Comparison of ENCODE assay signal across 14 mouse cellular contexts in genomic region chr19:7177804-7178511, GRCm38 (mm10). TPM values are rescaled to one million over a fixed set of nuclear protein-coding genes. Genes with fewer than 3 reads are reported as not detected.
DNase-seq lines count a peak whose midpoint lies in the region; ATAC-seq and TF ChIP-seq lines count a peak whose summit lies in the region.
"Had no signal": no experiment of that assay in that cellular context is flagged by ENCODE, and none has a peak within 500 bp of the region (broad histone marks: within the 10 kb centered on the region; RNA-seq: fewer than 3 reads in every experiment).

No protein-coding gene starts in this region.

- ATAC-seq in intestine, embryonic 16.5 days: peak; percentile 6; the same call in 1 of the 2 replicates
- ATAC-seq in intestine, postnatal 0 days: no peak
- ATAC-seq in megakaryocyte, adult 5-6 weeks (ENCODE audit: poor library complexity, severe bottlenecking): no peak
- ATAC-seq in embryonic facial prominence, embryonic 13.5 days (ENCODE audit: insufficient number of reproducible peaks, insufficient read depth, low FRiP score, low TSS enrichment, low read depth): no peak
- ATAC-seq: intestine, embryonic 15.5 days had no signal

- H3K27ac ChIP-seq in intestine, embryonic 16.5 days (ENCODE audit: low read length): no peak overlapping the region
- H3K27ac ChIP-seq in intestine, postnatal 0 days (ENCODE audit: low read depth, low read length): no peak overlapping the region
- H3K27ac ChIP-seq in embryonic facial prominence, embryonic 13.5 days: no peak overlapping the region
- peak overlapping the region; percentile 42; the same call in 1 of the 2 replicates for H3K27ac ChIP-seq in limb, embryonic 10.5 days
- H3K27ac ChIP-seq: intestine, embryonic 15.5 days had no signal

- no peaks in the 10 kb centered on the region for H3K36me3 ChIP-seq in intestine, embryonic 16.5 days (ENCODE audit: control insufficient read depth, insufficient read depth, low read length)
- no peaks in the 10 kb centered on the region for H3K36me3 ChIP-seq in intestine, postnatal 0 days (ENCODE audit: control insufficient read depth, insufficient read depth)
- H3K36me3 ChIP-seq in megakaryocyte, embryonic 14.5 days (replicated peaks; ENCODE audit: low read length): no peaks in the 10 kb centered on the region
- no peaks in the 10 kb centered on the region for H3K36me3 ChIP-seq in embryonic facial prominence, embryonic 13.5 days
- H3K36me3 ChIP-seq in limb, embryonic 10.5 days: no peaks in the 10 kb centered on the region
- H3K36me3 ChIP-seq: intestine, embryonic 15.5 days had no signal

- no peak overlapping the region for H3K4me2 ChIP-seq in intestine, embryonic 16.5 days (ENCODE audit: low read depth, low read length)
- H3K4me2 ChIP-seq in intestine, postnatal 0 days (replicated peaks; ENCODE audit: low read depth): no peak overlapping the region
- H3K4me2 ChIP-seq in embryonic facial prominence, embryonic 13.5 days: no peak overlapping the region
- H3K4me2 ChIP-seq: heart, embryonic 11.5 days; intestine, embryonic 15.5 days had no signal

- no peak overlapping the region for H3K4me3 ChIP-seq in intestine, embryonic 16.5 days (ENCODE audit: low read length)
- H3K4me3 ChIP-seq in intestine, postnatal 0 days (ENCODE audit: low read depth, low read length): no peak overlapping the region
- H3K4me3 ChIP-seq in megakaryocyte, embryonic 14.5 days (replicated peaks): peak overlapping the region; percentile 28
- no peak overlapping the region for H3K4me3 ChIP-seq in embryonic facial prominence, embryonic 13.5 days
- H3K4me3 ChIP-seq in limb, embryonic 10.5 days: no peak overlapping the region
- H3K4me3 ChIP-seq: intestine, embryonic 15.5 days had no signal

- DNase-seq in limb, embryonic 10.5 days (ENCODE audit: low spot score): no peak
- no peak for DNase-seq in thymus, postnatal 0 days (ENCODE audit: low spot score)
- DNase-seq in left cerebral cortex, adult 8-10 months (ENCODE audit: low spot score in 2 of 2): no peak
- DNase-seq: cerebellum, adult 11-12 months; gastrocnemius, postnatal 14 days; heart, postnatal 4 days; lung, adult 2 months had no signal

- peaks cover 30% of the 10 kb centered on the region for H3K4me1 ChIP-seq in intestine, embryonic 16.5 days (ENCODE audit: control insufficient read depth, insufficient read depth, low read length)
- H3K4me1 ChIP-seq in intestine, postnatal 0 days (replicated peaks; ENCODE audit: control insufficient read depth, insufficient read depth, low read length): peaks cover 7% of the 10 kb centered on the region; the same call in 1 of the 2 replicates
- peaks cover 17% of the 10 kb centered on the region for H3K4me1 ChIP-seq in megakaryocyte, embryonic 14.5 days
- H3K4me1 ChIP-seq in embryonic facial prominence, embryonic 13.5 days: peaks cover 68% of the 10 kb centered on the region
- H3K4me1 ChIP-seq in limb, embryonic 10.5 days: peaks cover 77% of the 10 kb centered on the region

- TF ChIP-seq CTCF in intestine, postnatal 0 days (IDR thresholded peaks at IDR 0.05; ENCODE audit: low read depth): no peak

- peak overlapping the region; percentile 11; the same call in 1 of the 2 replicates for H3K9ac ChIP-seq in intestine, embryonic 16.5 days (ENCODE audit: low read depth, low read length)
- no peak overlapping the region for H3K9ac ChIP-seq in intestine, postnatal 0 days (ENCODE audit: low read depth, low read length)
- H3K9ac ChIP-seq in embryonic facial prominence, embryonic 13.5 days: 0 out of 2 replicates have a peak overlapping the region, but pooled peaks have one; percentile 1
- H3K9ac ChIP-seq: intestine, embryonic 15.5 days had no signal

- 59% methylated on average over 13 of the region's 13 CpGs for WGBS in intestine, embryonic 16.5 days
- whole genome bisulfite sequencing in intestine, postnatal 0 days: 57% methylated on average over 13 of the region's 13 CpGs
- 44% methylated on average over 13 of the region's 13 CpGs for WGBS in embryonic facial prominence, embryonic 13.5 days
- WGBS in limb, embryonic 10.5 days: 49% methylated on average over 13 of the region's 13 CpGs

- no peaks in the 10 kb centered on the region for H3K27me3 ChIP-seq in intestine, embryonic 16.5 days (replicated peaks; ENCODE audit: control insufficient read depth, insufficient read depth, low read length)
- no peaks in the 10 kb centered on the region for H3K27me3 ChIP-seq in intestine, postnatal 0 days (replicated peaks; ENCODE audit: control insufficient read depth, insufficient read depth, low read length)
- H3K27me3 ChIP-seq in megakaryocyte, embryonic 14.5 days (replicated peaks): peaks cover 95% of the 10 kb centered on the region
- peaks cover 11% of the 10 kb centered on the region; the same call in 1 of the 2 replicates for H3K27me3 ChIP-seq in embryonic facial prominence, embryonic 13.5 days
- peaks cover 98% of the 10 kb centered on the region for H3K27me3 ChIP-seq in limb, embryonic 10.5 days (ENCODE audit: low read depth, poor library complexity, severe bottlenecking)
- H3K27me3 ChIP-seq: intestine, embryonic 15.5 days had no signal

- no peaks in the 10 kb centered on the region for H3K9me3 ChIP-seq in intestine, embryonic 16.5 days (ENCODE audit: control insufficient read depth, low read length)
- H3K9me3 ChIP-seq in intestine, postnatal 0 days (ENCODE audit: control insufficient read depth): no peaks in the 10 kb centered on the region
- H3K9me3 ChIP-seq in megakaryocyte, embryonic 14.5 days: no peaks in the 10 kb centered on the region; the same call in 1 of the 2 replicates
- no peaks in the 10 kb centered on the region for H3K9me3 ChIP-seq in embryonic facial prominence, embryonic 13.5 days
- no peaks in the 10 kb centered on the region for H3K9me3 ChIP-seq in limb, embryonic 10.5 days (replicated peaks)
- H3K9me3 ChIP-seq: intestine, embryonic 15.5 days had no signal

RNA-seq across cellular contexts. Expression of gene Otub1, which starts 28.2 kb away (rescaled TPM):
- polyA plus RNA-seq in intestine, embryonic 16.5 days (2015; fragmentation: Nextera tagmentation; extraction: Ambion mirVana): 162 and 166 TPM in 2 replicates
- polyA plus RNA-seq in intestine, postnatal 0 days (2015; fragmentation: Nextera tagmentation; extraction: Ambion mirVana): 121 and 126 TPM in 2 replicates
- polyA plus RNA-seq in megakaryocyte, embryonic 14.5 days (2012; ENCODE audit: insufficient read depth, low replicate concordance): 111 and 112 TPM in 2 replicates
- total RNA-seq in megakaryocyte, adult 5-6 weeks (2015): 33.6 and 40.7 TPM in 2 replicates
- 76.2 and 81.8 TPM in 2 replicates for total RNA-seq in megakaryocyte, adult 5-6 weeks (2017)
- 205 and 228 TPM in 2 replicates for polyA plus RNA-seq in embryonic facial prominence, embryonic 13.5 days (2015; fragmentation: Nextera tagmentation; extraction: Ambion mirVana)
- polyA plus RNA-seq in limb, embryonic 10.5 days (2016; fragmentation: Nextera tagmentation; extraction: Ambion mirVana): 252 and 263 TPM in 2 replicates
- polyA plus RNA-seq in thymus, postnatal 0 days (2015; fragmentation: Nextera tagmentation; extraction: Ambion mirVana): 166 TPM in 2 replicates
- 100 to 1,000 TPM; 267 to 296 (median 278) TPM for total RNA-seq in left cerebral cortex, adult 8-10 months (2022)

RNA-seq across cellular contexts. Expression of gene Cox8a, which starts 39.5 kb away (rescaled TPM):
- polyA plus RNA-seq in intestine, embryonic 16.5 days (2015; fragmentation: Nextera tagmentation; extraction: Ambion mirVana): 1,467 and 1,508 TPM in 2 replicates
- polyA plus RNA-seq in intestine, postnatal 0 days (2015; fragmentation: Nextera tagmentation; extraction: Ambion mirVana): 2,194 and 2,204 TPM in 2 replicates
- polyA plus RNA-seq in megakaryocyte, embryonic 14.5 days (2012; ENCODE audit: insufficient read depth, low replicate concordance): 446 and 491 TPM in 2 replicates
- total RNA-seq in megakaryocyte, adult 5-6 weeks (2015): 493 and 496 TPM in 2 replicates
- 661 and 699 TPM in 2 replicates for total RNA-seq in megakaryocyte, adult 5-6 weeks (2017)
- 789 and 891 TPM in 2 replicates for polyA plus RNA-seq in embryonic facial prominence, embryonic 13.5 days (2015; fragmentation: Nextera tagmentation; extraction: Ambion mirVana)
- polyA plus RNA-seq in limb, embryonic 10.5 days (2016; fragmentation: Nextera tagmentation; extraction: Ambion mirVana): 862 and 928 TPM in 2 replicates
- 1,177 and 1,274 TPM in 2 replicates for polyA plus RNA-seq in thymus, postnatal 0 days (2015; fragmentation: Nextera tagmentation; extraction: Ambion mirVana)
- total RNA-seq in left cerebral cortex, adult 8-10 months (2022): 1,000 to 10,000 TPM; 1,021 to 1,102 (median 1,060) TPM
